ENCODE assay signal across 17 mouse cellular contexts in the genomic region with DNA sequence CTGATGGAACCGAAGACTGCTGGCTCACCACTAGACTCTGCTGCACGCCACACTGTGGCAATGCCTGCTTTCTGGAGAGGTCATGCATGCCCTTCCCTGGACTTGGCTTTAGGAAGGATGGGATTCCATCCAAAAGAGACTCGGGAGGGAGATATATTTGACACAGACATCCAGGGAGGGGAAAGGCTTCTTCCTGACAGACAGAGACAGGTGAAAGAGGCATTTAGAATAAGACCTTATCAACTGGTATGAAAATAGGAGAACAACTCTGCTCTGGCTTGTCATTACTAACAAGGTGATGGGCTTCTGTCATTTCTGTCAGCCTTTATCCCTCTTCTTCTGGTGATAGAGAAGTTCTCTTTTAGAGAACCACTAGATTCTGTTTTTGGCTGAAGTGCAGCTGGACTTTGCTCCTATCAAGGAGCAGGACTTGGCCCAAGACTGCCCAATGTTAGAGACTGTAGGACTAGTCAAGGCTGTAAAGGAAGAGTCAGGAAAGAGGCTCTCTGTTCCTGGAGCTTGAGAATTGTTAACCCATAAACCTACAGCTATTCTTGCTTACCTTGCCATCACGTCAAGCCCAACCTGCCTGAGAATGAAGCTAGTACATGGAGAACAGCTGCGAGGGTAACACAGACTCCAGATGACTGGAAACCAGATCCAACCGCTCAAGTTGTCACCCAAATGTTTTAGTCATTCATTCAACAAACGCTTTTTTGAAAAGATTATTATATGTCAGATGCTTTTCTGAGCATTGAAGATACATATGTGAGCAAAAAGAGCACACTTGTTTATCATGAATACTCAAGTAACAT.
"Had no signal": no experiment of that assay in that cellular context is flagged by ENCODE, and none has a peak within 500 bp of the region (broad histone marks: within the 10 kb centered on the region; RNA-seq: fewer than 3 reads in every experiment).

No protein-coding gene starts in this region.

- DNase-seq: layer of hippocampus, adult 9-11 months; layer of hippocampus, postnatal 36 days; lung, embryonic 14.5 days; lung, postnatal 10 days; lung, postnatal 4 days; midbrain, embryonic 14.5 days; retina, postnatal 1 day; right cerebral cortex, postnatal 4 days; thymus, adult 2 months; thymus, postnatal 25 days had no signal

- ATAC-seq: hindbrain, postnatal 0 days had no signal

- H3K4me3 ChIP-seq: limb, embryonic 13.5 days; liver, embryonic 15.5 days; midbrain, embryonic 10.5 days; neural tube, embryonic 12.5 days; stomach, embryonic 15.5 days had no signal

- H3K9ac ChIP-seq: limb, embryonic 13.5 days; liver, embryonic 15.5 days; lung, embryonic 14.5 days; neural tube, embryonic 12.5 days; stomach, embryonic 15.5 days had no signal

- H3K27me3 ChIP-seq: limb, embryonic 13.5 days; stomach, embryonic 15.5 days had no signal

- H3K4me2 ChIP-seq: limb, embryonic 13.5 days; liver, embryonic 11.5 days; liver, embryonic 15.5 days; lung, embryonic 14.5 days; neural tube, embryonic 12.5 days; stomach, embryonic 15.5 days had no signal

- H3K9me3 ChIP-seq: limb, embryonic 13.5 days; liver, embryonic 15.5 days; midbrain, embryonic 10.5 days; neural tube, embryonic 12.5 days; stomach, embryonic 15.5 days had no signal

- H3K27ac ChIP-seq: hindbrain, postnatal 0 days; limb, embryonic 13.5 days; liver, embryonic 15.5 days; midbrain, embryonic 10.5 days; neural tube, embryonic 12.5 days; stomach, embryonic 15.5 days had no signal

- H3K36me3 ChIP-seq: limb, embryonic 13.5 days; liver, embryonic 15.5 days; midbrain, embryonic 10.5 days; neural tube, embryonic 12.5 days; stomach, embryonic 15.5 days had no signal
